Mouse (Mus musculus): Measurements from ENCODE around the gene Ust.

Gene Ust

GRCm38 (mm10) chr10:8428787-8429778 is 89.5 kb downstream of the Ust start:
- DNase-seq (ENCODE audit: low spot score in 2 of 2) = no peak

- DNase-seq (ENCODE audit: low spot score in 2 of 2) = no peak
These were observed 90.8 kb downstream of the Ust start for GRCm38 (mm10) chr10:8427671-8428364.

GRCm38 (mm10) chr10:8419496-8420009 is 99.1 kb downstream of the Ust start:
- DNase-seq (ENCODE audit: low spot score in 2 of 2) = no peak

- DNase-seq (ENCODE audit: low spot score in 2 of 2) = no peak
These were observed 103.2 kb downstream of the Ust start for GRCm38 (mm10) chr10:8415474-8415873.

- no peak for DNase-seq (ENCODE audit: low spot score in 2 of 2)
These were observed 103.6 kb downstream of the Ust start for GRCm38 (mm10) chr10:8415036-8415435.

DNA sequence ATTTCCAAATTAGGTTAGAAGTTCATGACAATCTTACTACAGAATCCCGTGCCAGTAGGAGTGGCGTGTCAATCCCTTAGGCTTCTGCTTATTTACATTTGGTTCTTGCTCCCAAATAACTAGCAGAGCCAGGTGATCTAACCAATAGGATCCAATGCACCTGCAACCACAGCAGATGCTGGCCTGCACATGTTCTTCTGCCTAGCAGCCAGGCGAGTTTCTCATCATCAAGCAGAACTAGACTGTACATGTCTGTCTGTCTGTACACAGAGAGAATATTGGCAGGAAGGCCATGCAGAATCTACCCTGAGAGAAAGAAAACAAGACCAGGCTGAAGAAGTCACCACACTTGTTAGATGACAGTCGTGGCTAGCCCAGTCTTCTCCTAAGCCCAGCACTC is 113.5 kb downstream of the Ust start:
- DNase-seq (ENCODE audit: low spot score in 2 of 2) = no peak

DNA sequence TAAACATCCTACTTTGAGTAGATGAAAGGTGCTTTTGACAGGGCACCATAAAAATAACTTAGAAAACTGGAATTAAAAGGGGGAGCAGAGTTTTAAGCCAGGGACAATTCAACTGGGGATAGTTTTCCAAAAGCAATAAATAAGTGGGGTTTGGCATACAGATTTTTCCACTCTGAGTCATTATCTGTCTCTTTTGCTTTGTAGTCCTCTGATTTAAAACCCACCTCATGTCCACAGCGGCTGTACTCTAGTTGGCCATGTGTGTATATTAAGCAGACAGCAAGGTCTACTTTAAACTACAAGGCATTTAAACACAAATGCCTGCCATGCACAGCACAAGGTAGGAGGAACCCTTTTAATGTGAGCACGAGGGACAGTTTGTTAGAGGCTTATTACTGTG is 126.4 kb downstream of the Ust start:
- no peak for DNase-seq (ENCODE audit: low spot score in 2 of 2)

- no peak for DNase-seq (ENCODE audit: low spot score in 2 of 2)
These were observed 127.3 kb downstream of the Ust start for GRCm38 (mm10) chr10:8391264-8391748.

- no peak for DNase-seq (ENCODE audit: low spot score in 2 of 2)
These were observed 130.4 kb downstream of the Ust start for GRCm38 (mm10) chr10:8388239-8388638.

- no peak for DNase-seq (ENCODE audit: low spot score in 2 of 2)
These were observed 148.6 kb downstream of the Ust start for GRCm38 (mm10) chr10:8369894-8370500.

DNA sequence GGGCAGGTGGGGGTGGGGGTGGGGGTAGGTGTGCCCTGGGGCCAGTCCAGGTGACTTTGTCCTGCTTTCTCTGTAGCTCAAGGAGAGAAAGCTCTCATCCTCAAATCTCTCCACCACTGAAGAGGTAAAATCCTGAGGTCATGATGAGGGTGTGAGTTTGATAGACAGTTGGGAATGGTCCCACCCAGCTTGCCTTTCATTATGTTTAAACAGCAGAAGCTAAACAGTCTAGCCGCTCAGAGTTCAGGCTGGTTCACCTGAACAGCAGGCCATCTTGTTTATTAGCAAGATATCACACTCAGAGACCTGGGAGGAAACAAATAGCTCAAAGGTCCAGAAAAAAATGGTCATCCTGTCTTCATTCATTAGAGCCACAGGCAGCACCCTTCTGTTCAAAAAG is 152.8 kb downstream of the Ust start:
- DNase-seq (ENCODE audit: low spot score in 2 of 2) = no peak

DNA sequence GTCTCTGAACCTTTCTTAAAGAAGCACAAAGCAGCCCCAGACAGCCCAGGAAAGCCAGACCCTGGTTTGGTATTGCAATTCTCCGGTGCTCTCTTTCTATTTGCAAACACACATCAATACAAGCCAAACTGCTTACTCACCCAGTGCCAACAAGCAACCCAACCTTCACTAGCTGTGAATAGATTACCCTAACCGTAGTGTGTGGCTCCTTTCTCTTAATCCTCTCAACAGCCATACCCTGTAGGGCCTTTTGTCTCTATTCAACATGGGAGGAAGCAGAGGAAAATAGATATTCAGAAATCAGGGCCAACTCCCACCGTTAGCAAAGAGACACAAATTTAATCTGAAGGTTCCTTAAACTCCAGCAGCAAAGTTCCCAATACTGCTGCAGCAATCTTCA is 154.4 kb downstream of the Ust start:
- DNase-seq (ENCODE audit: low spot score in 2 of 2) = no peak

- DNase-seq (ENCODE audit: low spot score in 2 of 2) = no peak
These were observed 155.3 kb downstream of the Ust start for GRCm38 (mm10) chr10:8363281-8363680.

DNA sequence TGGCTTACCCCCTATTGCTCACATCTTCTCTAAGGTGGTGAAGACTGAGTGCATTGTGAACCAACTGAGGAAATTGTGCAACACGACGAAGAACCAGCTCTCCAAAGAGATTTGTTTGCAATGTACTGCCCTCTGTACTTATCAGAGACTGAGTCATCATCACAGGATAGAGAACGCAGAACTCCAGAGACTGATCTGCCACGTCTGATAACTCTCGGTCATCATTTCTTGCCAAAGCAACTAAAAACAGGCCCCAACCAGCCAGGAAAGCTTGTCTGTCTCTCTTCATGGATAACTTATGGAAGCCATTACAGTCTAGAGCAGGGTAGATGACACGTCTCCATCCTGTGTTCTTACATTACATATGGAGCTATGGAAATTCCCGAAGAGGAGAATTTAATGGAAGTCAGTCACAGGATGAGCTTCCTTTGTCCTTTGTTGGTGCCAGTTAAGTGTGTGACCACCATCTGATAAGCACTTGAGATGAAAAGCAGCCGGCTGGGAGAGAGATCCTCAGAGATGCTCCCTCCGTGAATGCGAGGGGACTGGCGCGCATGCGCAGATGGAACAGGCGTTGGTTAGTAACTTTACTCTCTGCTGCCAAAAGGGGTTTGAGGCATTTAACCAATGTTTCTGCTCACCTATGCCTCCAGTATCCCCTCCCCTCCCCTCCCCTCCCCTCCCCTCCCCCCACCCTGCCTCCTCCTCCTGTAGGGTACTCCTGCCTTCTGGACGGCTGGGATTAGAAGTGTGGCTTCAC is 160.2 kb downstream of the Ust start:
- DNase-seq (ENCODE audit: low spot score in 2 of 2) = no peak

GRCm38 (mm10) chr10:8353534-8353933 is 165.1 kb downstream of the Ust start:
- no peak for DNase-seq (ENCODE audit: low spot score in 2 of 2)

- no peak for DNase-seq (ENCODE audit: low spot score in 2 of 2)
These were observed 168.0 kb downstream of the Ust start for GRCm38 (mm10) chr10:8350626-8351025.

DNA sequence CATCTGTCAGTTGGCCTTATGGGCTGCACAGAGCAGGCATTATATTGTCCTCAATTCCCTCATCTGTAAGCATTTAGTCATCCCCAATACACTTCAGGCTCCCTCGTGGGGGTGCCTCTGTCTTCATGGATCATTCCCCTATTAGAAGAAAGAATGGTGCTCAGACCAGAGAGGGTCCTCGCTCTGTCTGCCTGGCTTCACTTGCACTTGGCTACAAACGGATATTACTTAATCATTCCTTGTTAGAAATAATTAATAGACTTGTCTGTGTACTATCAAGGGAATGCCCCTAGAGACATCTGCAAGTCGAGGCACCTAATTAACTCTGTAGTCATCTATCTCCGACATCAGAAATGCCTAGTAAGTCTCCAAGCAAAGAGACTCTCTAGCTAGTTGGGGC is 171.1 kb downstream of the Ust start:
- DNase-seq (ENCODE audit: low spot score in 2 of 2) = no peak

GRCm38 (mm10) chr10:8342556-8342955 is 176.1 kb downstream of the Ust start:
- DNase-seq (ENCODE audit: low spot score in 2 of 2) = no peak

DNA sequence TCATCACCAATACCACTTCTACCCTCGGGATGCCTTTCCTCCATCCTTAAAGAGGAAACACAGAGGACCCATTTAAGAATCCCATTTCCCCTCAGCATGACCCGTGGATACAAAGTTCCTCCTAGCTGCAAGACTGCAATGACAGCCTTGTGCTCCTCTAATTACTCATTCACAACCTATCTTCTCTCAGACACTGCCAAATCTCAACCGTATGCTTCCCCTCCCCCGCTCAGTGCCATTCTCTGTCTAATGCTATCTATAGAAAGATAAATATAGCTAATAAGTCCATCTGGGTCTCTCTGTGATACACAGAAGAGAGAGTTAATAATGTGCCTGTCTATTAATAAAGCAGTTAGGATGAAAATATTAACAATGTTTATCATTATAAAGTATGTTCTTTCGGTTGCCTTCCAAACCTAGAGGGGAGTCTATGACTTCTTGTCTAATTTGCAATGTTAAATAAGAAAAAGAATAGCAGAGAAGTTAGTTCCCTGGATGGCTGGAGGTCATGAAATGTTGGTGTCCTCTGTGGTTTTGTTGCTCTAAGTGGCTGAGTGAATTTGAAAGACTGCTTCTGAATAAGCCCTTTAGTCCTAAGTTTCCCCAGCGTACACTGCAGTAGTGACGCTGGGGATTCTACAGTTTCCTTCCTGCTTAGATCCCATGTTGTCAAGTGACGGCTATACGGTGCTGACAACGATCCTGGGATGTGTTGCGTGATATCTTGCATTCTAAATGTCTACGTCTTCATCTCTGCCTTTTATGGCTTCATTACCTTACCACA is 178.8 kb downstream of the Ust start:
- no peak for DNase-seq (ENCODE audit: low spot score in 2 of 2)

DNA sequence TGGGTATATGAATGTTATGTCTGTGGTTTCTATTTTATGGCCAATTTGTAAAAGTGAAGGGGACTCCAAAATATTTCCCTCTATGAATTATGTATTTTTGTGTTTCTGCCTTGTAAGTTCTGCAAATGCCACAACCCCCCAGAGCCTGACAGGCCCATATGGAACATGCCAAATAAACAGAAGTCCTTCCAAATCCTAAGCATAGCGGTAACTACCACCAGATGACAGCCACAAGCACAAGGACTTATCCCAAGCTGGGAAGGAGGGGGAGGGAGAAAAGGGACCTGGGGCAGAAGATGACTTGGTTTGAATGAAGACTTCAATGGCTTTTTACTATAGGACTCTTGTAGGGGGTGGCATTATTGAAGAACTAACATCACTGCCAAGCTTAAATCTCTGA is 182.0 kb downstream of the Ust start:
- DNase-seq (ENCODE audit: low spot score in 2 of 2) = no peak

DNA sequence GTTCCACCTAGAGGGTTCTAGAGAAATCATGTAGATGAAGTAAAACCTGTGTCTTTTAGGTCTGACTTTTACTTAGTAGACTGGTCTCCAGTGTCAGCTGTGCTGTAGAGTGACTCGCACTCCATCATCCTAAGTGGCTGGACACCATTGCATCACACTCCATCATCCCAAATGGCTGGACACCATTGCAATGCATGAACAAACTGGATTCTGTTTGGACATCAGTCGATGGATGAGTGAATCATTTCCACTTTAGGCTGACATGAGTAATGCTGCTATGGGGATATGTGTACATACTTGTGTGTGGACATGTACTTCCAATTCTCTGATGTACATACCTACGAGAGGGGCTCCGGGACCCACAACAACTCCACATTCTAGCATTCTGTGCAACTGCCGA is 187.7 kb downstream of the Ust start:
- no peak for DNase-seq (ENCODE audit: low spot score in 2 of 2)
